Mouse (Mus musculus) cerebellum, adult 2 months (tissue): Measurements from ENCODE around the gene Dlg4.

Experiments used
- CTCF ChIP-seq: fragments of 200-500 bp; IDR thresholded peaks from 2 replicates; pipeline ENCODE4 v1.5.1; 2011; ENCODE audit warnings: low read depth, mild to moderate bottlenecking, control low read depth, low read length, moderate library complexity, borderline replicate concordance; ENCODE audit not compliant: insufficient read depth
- POLR2A ChIP-seq: fragments of 200-500 bp; IDR thresholded peaks from 2 replicates; pipeline ENCODE4 v1.6.1; 2011; ENCODE audit warnings: low read length, control low read depth, borderline replicate concordance; ENCODE audit not compliant: insufficient read depth

GRCm38 (mm10) chr11:69982225-69982624 is 34.5 kb upstream of the Dlg4 start, which contains the start of gene Elp5:
- TF ChIP-seq POLR2A (no peak), CTCF (no peak)
